Mouse (Mus musculus) urinary bladder, postnatal 25 days (tissue): Measurements from ENCODE around the gene Slc2a9.
"Not testable (repeated sequence)": the region's sequence is repeated elsewhere in the genome, so short reads cannot be mapped to it uniquely, and the experiment has no call there.

Source experiments
- DNase-seq: peaks from one replicate; pipeline ENCODE4 v3.0.0; 2022; ENCODE audit warnings: low spot score

The Slc2a9 gene

DNA sequence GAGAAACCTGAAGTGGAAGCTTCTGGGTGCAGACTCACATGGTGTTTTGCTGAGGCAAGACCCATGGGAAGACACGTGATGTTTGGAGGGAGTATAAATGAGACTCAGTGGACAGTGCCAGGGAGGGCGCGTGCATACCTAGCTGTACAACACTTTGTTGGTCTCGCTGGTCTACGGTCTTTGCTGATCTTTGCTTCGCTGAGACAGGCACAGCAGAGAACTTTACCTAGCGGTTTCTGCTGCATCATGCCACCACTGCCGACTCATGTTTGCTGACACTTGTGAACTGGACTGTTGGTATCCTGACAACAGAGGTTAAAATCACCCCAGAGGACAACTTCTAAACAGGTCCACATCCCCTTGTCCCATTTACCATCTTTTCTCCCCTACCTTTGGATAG lies 2.9 kb downstream of the Slc2a9 start:
- no peak for DNase-seq

DNA sequence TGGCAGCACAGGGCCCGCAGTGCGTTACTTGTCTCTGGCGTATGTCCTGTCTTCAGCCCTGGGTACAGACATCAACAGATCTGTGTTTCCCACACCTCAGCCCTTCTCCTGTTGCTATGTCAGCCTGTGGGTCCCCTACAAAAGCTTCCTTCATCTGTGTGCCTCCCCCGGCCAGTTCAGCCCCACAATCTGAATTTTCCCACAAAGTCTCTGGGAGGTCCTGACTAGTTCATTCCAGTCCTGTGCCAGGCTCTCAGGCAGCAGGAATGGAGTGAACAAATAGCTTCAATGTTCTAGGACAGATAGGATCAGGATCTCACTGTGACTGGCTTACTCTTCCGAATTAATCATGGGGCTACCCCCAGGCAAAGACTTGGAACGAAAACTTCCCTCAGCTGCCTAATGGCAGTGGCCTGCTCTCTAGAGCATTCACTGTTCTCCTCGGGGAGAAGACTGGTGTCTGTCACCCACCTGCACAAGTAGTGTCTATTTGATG lies 3.6 kb downstream of the Slc2a9 start:
- no peak for DNase-seq

DNA sequence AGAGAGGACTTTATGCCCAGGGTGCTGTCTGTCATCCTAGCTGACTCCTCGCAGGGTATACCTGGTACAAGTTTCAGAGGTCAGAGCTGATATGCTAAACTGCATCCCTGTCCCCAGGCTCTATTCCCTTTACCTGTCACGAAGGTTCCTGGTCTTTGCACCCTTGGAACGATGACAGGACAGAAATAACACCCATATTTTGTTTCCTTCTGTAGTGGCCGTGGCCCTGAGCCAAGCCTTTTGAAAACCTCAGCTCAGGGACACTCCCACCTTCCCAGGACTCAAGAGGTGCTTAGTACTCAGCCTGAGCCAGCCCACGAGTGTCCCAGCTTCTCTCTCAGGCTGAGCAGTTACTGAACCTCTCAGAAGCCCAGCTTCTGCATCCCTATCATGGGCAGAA lies 4.5 kb downstream of the Slc2a9 start:
- no peak for DNase-seq

DNA sequence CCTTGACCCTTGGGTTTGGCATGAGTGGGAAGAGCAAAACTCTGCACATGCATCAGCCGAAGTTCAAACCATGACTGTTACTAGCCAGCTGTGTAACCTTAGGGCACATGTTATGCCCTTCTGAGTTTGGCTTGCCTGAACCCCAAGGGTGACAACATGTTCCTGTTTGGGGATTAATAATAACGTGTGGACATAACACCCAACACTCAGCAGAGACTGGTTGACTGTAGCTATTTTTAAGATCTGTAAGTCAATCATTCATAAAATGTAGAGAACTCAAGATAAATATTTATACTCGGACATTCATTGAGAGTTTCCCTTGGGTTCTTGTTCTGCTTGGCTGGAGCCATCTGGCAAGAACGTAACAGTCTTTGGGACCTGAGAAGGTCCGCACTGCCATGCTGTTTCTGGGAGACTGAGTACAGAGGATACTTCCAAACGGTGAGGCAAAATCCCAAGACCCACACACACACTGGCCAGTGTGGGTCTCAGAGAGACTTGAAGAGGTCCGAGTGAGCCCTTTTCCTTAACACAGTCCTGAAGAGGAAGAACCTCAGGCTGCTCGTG lies 6.4 kb downstream of the Slc2a9 start:
- no peak for DNase-seq

DNA sequence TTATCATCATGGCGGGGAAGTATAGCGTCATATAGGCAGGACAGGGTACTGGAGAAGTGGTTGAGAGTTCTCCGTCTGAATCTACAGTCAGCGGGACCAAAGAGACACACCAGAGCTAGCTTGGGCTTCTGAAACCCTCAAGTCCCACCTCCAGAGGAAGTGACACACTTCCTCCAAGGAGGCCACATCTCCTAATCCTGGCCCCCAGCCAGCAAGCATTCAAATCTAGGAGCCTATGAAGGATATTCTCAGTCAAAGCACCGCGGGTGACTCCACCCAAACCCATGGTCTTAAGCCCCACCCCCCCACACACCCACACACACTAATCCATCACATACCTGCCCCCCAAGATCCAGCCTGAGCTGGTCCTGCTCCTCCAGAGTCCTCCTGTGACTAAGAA lies 9.1 kb downstream of the Slc2a9 start:
- DNase-seq: no peak

DNA sequence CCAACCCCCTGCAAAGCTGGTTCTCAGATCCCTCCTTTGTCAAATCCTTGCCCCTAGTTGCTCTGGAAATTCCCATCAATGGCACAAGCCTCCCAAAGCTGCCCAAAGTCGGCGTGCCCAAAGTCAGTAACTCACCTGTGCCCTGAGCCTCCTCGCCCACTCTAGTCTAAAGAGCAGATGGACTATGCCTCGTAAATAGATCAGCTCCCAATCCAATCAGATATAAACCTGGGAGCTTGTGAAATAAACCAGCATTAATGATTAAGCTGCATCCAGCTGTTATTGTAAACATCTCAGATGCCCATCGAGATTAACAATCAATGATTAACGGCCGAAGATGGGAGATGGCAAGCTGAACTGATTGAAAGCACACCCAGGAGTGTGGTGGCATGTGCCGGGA lies 11.2 kb downstream of the Slc2a9 start:
- DNase-seq: no peak

DNA sequence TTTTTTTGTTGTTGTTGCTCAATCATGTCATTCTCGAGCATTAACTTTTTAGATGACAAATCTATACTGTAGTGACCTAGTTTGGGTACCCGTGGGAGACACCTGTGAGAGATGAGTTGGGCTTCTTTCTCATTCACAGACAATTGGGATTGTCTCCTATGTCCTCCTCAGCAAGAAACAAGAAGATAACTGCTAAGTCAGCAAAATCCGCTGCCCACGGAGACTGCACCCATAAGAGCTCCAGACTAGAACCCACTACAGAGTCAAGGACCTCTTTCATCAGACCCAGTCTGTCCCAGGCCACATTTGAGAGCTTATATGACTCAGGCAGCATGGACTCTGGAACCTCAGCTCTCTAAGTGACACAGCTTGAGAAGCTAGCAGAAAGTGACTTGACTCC lies 13.2 kb downstream of the Slc2a9 start:
- DNase-seq: no peak

DNA sequence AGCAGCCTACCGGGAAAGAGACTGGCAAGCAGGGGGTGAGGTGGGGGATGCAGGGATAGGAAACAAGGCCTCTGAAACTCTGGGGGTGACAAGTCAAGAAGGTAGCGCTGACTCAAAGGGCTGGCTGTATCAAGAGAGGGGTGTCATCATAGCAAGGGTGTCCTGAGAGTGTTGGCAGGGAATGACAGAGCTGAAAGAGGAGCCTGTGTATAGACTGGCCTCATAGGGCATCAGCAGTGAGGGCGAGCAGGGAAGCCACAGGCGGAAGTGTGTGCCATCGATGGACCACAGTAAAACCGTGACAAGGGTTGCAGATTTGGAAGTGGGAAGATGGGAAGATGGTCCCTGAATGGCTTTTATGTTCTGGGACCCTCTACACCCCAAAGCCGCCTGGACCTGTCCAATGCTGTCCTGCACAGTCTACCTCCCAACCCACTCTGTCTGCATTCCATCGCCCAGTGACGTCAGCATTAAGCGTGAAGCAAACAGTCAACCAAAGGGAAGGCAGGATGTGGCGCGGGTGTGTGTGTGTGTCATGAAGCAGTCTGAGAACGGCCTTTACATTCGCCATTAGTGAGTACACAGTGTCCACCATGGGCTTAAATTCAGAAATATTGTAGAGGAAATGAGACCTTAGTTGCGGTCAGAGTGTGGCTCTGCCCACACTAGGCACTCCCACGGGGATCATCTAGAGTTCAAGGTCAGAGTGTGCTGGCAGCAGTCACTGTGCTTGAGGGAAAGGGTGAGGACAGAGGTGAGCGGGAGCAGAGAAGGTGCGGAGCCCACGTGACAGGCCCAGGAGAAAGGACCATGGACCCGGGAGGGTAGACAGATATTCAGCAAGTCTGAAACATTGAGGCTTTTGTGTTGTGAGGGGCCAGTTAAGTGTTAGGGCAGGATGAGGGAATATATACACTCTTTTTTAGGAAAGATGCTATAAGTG lies 14.0 kb downstream of the Slc2a9 start:
- no peak for DNase-seq

DNA sequence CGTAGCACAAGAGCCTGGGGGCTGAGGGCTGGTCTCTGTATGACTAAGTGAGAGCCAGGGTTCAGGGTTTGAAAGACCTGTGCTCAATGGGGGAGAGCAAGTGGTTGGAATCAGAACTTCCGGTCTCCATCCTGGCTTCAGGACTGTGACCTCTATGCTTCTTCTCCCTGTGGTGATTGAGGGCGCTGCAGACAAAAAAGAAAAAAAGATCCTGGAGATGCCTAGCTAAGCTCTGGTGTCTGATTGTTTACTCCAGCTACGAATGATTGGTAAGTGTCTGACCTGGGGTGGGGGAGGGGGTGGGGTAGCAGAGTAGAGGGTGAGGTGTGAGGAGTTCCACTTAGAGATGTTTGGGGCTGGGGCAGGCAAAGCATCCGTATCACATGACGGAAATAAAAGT lies 14.9 kb downstream of the Slc2a9 start:
- no peak for DNase-seq

DNA sequence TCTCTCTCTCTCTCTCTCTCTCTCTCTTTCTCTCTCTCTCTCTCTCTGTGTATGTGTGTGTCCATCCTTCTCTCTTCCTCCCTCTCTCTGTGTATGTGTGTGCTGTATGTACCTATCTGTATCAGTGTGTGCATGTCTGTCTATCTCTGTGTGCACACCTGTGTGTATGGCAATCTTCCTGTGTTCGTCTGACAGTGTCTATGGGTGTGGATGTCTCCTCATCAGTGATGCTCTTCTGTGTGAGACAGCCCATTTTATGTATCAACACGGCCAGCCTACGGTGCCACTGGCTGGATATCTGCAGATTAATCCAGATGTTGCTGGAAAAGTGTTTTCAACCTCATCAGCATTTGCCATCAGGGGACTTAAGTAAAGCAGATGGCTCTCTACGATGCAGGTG lies 15.7 kb downstream of the Slc2a9 start:
- DNase-seq: no peak

DNA sequence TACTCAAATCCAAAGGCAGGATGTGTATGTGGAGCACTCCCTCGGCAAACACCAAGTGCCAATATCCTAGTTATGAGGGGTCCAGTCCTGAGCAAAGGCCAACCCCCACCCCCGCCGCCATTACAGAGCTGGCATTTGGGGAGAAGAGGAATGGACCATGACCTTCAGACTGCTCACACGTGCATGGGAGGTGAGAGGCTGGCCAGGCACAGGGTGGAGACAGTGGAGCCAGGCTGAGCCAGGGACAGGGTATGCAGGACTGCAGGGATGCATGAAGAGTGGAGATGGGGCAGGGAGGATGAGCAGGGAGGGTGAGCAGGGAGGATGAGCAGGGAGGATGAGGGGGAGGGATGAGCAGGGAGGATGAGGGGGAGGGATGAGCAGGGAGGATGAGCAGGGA lies 17.0 kb downstream of the Slc2a9 start:
- no peak for DNase-seq

DNA sequence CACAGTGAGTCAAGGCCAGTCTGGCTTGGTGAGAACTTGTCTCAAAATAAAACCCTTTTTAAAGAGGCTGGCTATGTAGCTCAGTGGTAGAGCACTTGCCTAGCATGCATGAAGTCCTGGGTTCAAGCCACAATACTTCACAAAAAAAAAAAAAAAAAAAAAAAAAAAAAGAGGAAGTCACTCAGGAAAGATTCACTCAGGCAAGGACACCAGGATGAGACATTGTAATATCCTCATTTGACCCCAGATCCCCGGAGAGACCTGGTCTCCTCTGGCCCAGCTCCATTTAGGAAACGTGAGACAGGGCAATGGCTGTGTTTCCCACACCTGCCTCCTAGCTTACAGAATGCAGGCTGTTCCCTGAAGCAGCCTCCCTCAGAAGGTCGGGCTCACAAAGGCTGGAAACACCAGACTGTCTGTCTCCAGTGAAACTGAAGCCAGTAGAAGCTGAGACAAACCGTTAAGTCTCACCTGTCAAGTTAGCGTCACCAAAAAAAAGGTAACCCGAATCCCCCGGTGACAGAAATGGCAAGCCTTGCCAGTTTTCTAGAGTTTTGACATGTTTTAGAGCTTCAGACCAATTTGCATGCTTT lies 19.3 kb downstream of the Slc2a9 start:
- no peak for DNase-seq

DNA sequence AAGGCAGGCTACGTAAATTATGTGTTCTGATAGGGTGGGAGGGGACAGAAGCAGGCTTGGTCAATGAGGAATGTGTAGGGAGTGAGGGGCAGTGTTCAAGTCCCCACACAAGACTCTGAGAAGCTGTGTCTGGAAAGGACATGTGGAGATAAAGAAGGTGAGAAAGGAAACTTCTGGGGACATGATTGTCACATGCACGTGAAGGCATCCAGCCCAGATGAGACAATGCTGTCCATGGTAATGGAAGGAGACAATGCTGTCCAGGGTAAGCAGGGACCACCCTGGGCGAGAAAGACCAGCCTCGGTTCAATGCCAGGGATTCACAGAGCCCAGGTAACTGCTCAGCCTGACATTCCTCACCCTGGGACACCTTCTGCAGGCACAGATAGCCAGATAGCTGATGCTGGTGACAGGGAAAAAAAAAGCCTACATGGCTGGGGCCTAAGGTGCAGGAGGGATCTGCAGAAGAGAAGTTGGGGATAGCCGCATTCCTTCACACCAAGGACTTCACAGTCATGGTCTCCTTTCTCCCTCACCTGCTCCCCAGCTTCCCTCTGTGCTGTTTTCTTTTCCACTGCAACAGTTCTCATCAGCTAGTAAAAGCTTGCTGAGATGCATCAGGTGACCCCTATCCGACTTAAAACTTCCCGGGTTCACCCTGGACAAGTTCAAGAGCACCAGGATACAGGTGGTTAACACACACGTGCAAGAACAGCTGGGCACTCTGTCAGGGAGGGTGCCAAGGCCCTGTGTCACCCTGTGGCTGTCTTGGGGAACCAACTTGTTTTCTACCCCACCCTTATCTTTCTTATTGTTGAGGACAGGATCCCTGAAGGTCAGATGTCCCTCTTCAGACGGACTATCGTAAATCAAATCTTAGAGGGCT lies 21.9 kb downstream of the Slc2a9 start:
- no peak for DNase-seq

DNA sequence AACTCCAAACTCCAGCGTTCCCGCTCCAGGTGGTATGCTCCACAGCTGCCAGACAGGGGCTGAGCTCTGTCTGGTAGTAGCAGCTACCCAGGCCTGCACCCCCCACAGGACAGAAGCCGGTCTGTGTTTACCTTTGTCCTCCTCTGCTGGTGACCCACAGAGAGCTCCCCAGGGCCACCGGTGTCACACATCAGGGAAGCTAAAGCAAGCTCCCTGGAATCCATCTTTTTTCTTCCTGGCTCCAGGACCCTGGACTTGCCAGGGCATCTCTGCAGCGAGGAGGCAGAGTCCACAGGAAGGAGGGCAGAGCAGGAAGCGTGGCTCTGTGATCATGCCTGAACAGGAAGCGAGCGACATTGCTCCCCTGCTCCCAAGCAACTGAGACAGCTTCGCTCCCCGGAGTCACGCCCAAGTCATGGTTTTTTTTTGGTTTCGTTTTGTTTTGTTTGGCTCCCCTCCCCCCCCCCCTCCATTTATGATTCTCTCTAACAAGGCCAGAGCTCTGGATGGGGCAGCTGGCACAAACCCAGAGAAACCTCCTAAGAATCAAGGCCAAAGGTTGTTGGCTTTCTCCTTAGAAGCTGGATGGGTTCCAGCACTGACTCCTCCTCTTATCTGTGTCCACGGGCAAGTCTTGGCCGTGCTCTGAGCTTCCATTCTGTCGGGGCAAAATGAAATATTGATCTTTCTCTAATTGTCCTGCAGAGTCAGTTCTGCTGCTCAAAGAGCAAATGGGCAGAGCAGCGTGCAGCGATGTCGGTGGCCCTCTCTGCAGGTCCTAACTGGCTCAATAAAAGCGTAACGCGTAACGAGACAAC lies 22.8 kb downstream of the Slc2a9 start:
- peak; percentile 46 for DNase-seq

DNA sequence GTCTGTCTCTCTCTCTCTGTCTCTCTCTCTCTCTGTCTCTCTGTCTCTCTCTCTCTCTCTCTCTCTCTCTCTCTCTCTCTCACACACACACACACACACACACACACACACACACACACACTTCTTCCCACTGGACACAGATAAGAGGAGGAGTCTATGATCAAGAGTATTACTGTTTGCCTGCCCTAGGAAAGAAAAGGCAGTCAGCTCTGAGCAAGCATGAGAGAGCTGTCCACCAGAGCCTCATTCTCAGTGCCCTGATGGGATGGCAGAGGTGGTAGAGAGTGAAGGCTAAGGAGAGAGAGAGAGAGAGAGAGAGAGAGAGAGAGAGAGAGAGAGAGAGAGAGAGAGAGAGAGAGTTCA lies 23.4 kb downstream of the Slc2a9 start:
- DNase-seq: not testable (repeated sequence)

DNA sequence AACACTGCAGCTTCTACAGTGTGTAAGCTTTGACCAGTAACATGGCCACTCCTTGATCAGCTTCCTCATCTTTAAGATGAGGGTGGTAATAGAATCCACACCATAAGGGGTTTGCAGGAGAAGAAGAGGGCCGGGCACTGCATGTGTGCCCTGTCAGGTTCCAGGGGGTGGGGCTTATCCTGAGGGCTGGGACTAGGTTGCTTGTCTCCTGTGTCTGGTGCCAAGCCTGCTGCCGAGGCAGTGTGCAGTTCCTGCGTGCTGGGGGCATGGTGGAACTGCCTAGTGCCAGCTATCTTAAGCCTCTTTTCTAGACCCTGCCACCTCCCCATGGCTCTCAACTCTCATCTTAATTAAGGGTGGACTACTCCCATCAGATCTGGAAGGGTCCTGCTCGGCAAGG lies 23.9 kb downstream of the Slc2a9 start:
- DNase-seq: no peak

DNA sequence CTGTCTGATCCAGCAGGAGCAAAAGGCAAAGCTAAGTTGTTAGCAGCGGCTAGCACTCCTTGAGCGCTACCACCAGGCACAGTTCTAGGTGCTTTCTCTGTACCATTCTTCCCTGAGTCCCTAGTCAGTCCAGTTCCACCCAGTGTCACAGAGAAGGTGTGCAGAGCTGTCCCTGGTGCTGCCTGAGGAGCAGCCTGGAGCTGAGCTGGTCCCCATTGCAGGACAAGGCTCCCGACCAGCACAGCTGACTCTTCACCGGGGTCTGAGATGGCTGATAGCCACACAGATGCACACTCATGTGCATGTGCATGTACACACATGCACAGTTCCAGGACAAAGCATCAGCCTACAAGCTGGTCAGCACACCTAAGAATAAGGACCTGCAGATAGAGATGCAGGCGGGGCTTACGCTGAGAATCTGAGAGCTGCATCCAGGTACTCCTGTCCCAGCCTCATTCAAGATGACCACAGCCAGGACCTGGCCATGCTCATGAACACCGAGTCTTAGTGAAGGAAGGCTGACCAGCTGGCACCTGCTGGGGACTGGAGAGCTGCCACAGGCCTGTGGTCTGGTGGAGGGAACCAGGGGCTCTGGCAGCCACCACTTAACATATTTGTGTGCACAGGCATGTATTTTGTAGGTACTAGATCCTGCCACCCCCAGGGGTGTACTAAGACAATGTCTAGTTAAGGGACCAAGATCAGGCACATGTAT lies 25.1 kb downstream of the Slc2a9 start:
- DNase-seq: no peak

DNA sequence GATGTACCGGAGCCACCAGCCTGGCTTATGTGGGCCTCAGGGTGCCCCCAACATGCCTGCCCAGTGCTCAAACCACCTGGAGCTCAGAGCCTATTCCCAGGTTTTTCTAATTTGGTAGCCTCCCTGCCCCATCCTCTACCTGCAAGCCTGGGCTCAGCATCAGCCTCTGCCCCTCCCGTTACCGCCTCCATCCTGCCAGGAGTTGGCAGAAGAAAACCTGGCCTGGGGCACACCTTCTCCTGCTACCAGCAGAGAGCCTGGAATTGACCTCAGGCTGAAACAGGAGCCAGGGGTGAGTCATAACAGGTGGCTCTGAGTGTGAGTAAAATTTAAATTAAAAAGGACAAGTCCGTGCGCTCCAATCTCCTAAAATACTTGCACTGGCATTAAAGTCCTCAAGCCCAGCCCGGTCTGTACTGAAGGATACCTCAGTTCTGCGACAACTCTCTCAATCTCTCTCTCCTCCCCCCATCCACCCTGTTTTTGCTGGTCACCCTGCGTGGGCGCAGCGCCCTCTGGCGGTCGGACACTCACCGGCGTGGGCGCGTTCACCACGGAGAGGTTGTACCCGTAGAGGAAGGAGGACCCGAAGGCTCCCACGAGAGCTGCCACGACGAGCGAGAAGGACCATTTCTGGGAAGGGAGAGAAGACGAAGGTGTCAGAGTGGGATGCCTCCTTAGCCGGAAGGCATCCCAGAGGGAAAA lies 25.9 kb downstream of the Slc2a9 start:
- DNase-seq: peak; percentile 32

DNA sequence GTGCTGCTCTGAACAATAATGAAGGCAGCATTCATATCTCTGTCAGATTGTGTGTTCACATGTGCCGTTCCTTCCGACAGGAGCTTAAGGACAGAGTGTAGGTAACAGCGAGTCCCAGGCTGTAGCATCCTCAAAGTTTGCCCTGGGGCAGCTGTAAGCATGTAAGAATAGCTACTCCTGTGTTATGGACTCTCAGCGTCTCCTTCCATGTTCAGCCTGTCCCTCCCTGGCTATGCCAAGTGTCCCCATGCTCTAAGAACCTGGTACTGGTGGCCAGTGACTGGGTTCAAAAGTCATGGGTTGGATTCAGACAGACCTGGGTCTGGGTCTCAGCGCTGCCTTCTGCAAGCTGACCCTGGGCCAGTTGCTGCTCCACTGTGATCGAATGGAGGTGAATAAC lies 32.1 kb downstream of the Slc2a9 start:
- DNase-seq: no peak
